Mouse (Mus musculus): ENCODE results near the gene Celf1. TPM values are rescaled to one million over a fixed set of nuclear protein-coding genes. Genes with fewer than 3 reads are reported as not detected.
"Not testable (repeated sequence)": the region's sequence is repeated elsewhere in the genome, so short reads cannot be mapped to it uniquely, and the experiment has no call there.

Gene Celf1
- polyA plus RNA-seq, 1 experiment from 2014 or later, result 98.2 TPM

DNA sequence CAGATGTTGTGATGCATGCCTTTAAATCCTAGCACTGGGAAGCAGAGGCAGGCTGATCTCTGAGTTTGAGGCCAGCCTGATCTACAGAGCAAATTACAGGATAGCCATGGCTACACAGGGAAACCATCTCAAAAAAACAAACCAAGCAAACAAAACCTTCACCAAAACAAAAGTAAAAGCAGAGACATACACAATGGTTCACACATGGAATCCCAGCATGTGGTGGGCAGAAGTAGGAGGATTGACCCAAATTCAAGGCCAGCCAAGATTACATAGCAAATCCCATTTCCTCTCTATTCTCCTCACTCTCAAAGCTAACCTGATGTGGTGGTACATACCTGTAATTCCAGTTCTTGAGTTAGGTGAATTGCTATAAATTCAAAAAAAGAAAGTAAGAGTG is 33.9 kb downstream of the Celf1 start:
- Histone ChIP-seq H3K36me3 (peaks cover 8% of the 10 kb centered on the region), H3K9ac (no peak overlapping the region), H3K4me3 (no peak overlapping the region), H3K27ac (no peak overlapping the region), H3K4me1 (replicated peaks) (peaks cover 10% of the 10 kb centered on the region; the same call in 1 of the 2 replicates), H3K4me2 (no peak overlapping the region), H3K27me3 (no peaks in the 10 kb centered on the region), H3K9me3 (replicated peaks) (no peaks in the 10 kb centered on the region)
- no peak for ATAC-seq (replicated peaks; ENCODE audit: insufficient number of reproducible peaks, insufficient read depth, low FRiP score, low read depth)

DNA sequence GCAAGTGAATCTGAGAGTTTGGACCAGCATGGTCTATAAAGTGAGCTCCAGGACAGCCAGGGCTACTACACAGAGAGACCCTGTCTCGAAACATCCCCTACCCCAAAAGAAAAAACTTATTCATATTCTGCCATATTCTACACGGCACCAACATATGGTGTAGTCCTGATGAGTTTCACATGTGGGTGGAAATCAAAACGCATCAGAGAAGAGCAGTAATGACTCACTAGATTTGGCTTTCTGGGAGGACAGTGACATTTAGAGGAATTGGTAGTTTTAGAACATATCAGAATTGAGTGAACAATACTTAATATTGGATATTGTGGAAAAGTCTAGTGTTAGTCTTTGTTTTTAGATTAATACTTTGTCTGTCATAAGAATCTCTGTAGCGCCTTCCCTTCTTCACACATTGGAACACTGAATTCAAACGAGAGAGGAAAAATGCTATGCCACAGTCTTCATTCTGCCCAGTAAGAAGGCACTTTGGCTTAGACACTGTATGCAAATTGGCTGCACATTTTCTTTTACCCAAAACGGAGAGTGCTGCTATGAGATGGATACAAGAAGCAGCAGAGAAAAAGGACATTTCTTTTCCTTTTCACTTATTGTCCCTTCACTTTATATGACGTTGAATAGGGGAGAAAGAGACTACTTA is 35.1 kb downstream of the Celf1 start:
- Histone ChIP-seq H3K9me3 (replicated peaks) (no peaks in the 10 kb centered on the region), H3K36me3 (peaks cover 8% of the 10 kb centered on the region), H3K9ac (no peak overlapping the region), H3K4me3 (no peak overlapping the region), H3K4me2 (no peak overlapping the region), H3K27me3 (no peaks in the 10 kb centered on the region), H3K27ac (no peak overlapping the region), H3K4me1 (replicated peaks) (peaks cover 8% of the 10 kb centered on the region; the same call in 1 of the 2 replicates)
- whole genome bisulfite sequencing, result 84% methylated on average over 7 of the region's 7 CpGs
- ATAC-seq (replicated peaks; ENCODE audit: insufficient number of reproducible peaks, insufficient read depth, low FRiP score, low read depth), result no peak

DNA sequence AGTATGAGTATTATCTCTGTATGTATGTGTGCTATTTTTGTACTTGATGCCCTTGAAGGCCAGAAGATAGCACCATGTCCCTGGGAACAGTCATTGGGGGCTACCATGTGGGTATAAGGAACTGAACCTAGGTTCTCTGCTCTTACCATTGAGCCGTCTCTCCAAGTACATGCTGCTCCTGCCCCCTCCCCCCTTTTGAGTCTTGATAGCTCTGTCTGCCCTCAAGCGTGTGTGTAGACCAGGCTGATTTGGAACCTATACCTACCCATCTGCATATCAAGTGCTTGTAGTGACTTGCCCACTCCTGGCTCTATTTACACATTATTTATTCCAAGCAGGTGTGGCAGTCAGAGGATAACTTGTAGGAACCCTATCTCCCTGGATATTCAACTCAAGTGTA is 36.4 kb downstream of the Celf1 start:
- no peak for ATAC-seq (replicated peaks; ENCODE audit: insufficient number of reproducible peaks, insufficient read depth, low FRiP score, low read depth)

DNA sequence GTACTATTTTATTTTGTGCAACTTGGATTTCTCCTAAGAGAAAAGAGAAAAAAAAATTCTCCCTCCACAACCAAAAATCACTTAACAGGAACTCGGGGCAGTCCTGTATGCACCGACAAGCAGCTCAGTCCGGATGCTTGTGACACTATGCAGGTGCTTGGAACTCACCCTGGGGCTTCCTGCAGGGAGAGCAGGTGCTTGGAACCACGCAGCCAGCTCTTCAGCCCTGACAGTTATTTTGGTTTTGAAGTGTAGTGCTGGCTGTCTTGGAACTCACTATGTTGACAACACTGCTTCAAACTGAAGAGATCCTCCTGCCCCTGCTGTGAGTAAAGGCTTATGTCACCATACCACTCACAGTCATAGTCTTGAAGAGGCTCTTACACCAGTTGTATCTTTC is 37.1 kb downstream of the Celf1 start:
- ATAC-seq (replicated peaks; ENCODE audit: insufficient number of reproducible peaks, insufficient read depth, low FRiP score, low read depth), result no peak
- Histone ChIP-seq H3K9ac (no peak overlapping the region), H3K27ac (no peak overlapping the region), H3K4me3 (no peak overlapping the region), H3K4me2 (no peak overlapping the region), H3K27me3 (no peaks in the 10 kb centered on the region), H3K36me3 (peaks cover 8% of the 10 kb centered on the region), H3K9me3 (replicated peaks) (no peaks in the 10 kb centered on the region), H3K4me1 (replicated peaks) (peaks cover 8% of the 10 kb centered on the region; the same call in 1 of the 2 replicates)
- 62% methylated on average over 4 of the region's 4 CpGs for WGBS

More for the DNA sequence above, 36.4 kb downstream of the Celf1 start:
- H3K9me3 ChIP-seq (replicated peaks), result no peaks in the 10 kb centered on the region
- H3K36me3 ChIP-seq, result peaks cover 8% of the 10 kb centered on the region
- 70% methylated on average over 2 of the region's 2 CpGs for WGBS
- no peak overlapping the region for H3K27ac ChIP-seq
- no peak overlapping the region for H3K4me3 ChIP-seq
- H3K9ac ChIP-seq, result no peak overlapping the region
- peaks cover 8% of the 10 kb centered on the region; the same call in 1 of the 2 replicates for H3K4me1 ChIP-seq (replicated peaks)
- no peaks in the 10 kb centered on the region for H3K27me3 ChIP-seq
- H3K4me2 ChIP-seq, result no peak overlapping the region

DNA sequence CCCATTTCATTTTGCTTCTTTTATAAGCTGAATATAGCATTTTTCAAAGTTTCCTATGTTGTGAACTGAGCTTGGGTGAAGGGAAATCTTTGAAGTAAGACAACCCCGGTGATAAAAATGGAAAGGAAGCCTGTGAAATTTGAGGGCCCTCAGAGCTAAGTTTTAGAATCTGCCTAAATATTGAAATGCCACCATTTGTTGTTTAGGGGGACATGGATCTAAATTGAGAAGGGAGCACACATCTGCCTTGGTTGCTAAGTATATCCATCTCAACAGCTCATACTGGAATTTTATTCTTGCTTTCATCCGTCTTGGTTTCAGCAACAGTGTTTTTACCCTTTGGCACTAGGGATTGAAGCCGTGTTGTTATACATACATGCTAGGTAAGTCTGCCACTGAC is 45.9 kb downstream of the Celf1 start:
- H3K9ac ChIP-seq, result no peak overlapping the region
- H3K4me1 ChIP-seq (replicated peaks), result peaks cover 6% of the 10 kb centered on the region
- no peaks in the 10 kb centered on the region for H3K36me3 ChIP-seq
- H3K27ac ChIP-seq, result no peak overlapping the region
- ATAC-seq (replicated peaks; ENCODE audit: insufficient number of reproducible peaks, insufficient read depth, low FRiP score, low read depth), result no peak
- WGBS, result 86% methylated on average over 3 of the region's 3 CpGs
- no peak overlapping the region for H3K4me3 ChIP-seq
- H3K4me2 ChIP-seq, result no peak overlapping the region
- H3K9me3 ChIP-seq (replicated peaks), result no peaks in the 10 kb centered on the region
- no peaks in the 10 kb centered on the region for H3K27me3 ChIP-seq

DNA sequence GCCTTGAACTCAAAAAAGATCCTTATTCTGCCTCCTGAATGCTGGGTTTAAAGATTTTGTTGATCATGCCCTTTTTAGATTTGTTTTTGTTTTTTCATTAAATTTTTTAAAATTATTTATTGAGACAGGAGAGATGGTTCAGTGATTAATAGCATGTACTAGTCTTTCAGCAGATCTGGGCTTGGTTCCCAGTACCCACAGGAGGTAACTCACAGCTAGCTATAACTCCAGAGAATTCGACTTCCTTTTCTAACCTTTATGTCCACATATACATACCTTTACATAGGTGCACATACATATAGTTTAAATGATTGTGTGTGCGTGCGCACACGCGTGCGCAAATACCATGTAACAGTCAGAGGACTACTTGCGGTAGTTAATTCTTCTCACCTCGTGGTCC is 68.4 kb downstream of the Celf1 start:
- WGBS, result 98% methylated on average over 8 of the region's 8 CpGs
- peaks cover 88% of the 10 kb centered on the region for H3K36me3 ChIP-seq
- no peak overlapping the region for H3K9ac ChIP-seq
- H3K27me3 ChIP-seq, result no peaks in the 10 kb centered on the region
- H3K4me1 ChIP-seq (replicated peaks), result no peaks in the 10 kb centered on the region
- H3K9me3 ChIP-seq (replicated peaks), result no peaks in the 10 kb centered on the region
- ATAC-seq (replicated peaks; ENCODE audit: insufficient number of reproducible peaks, insufficient read depth, low FRiP score, low read depth), result no peak
- no peak overlapping the region for H3K27ac ChIP-seq
- H3K4me3 ChIP-seq, result no peak overlapping the region
- no peak overlapping the region for H3K4me2 ChIP-seq

DNA sequence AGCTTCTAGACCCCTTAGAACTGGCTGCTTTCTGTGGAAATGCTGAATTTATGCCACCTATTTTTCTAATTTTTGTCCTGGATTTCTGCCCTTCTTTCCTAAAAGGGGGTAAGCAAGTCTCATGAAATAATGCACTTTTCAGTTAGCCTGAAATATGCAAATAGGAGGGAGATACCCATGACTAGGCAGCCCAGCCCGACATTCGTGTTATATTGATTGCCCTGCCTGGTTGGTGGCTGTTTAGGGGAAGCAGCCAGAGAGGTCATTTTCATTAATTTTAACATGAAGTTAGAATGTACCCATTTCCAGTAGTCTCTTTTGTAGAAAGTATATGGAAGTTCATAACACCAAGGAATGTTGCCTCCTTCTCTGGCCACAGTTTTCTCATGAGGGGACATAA is 73.7 kb downstream of the Celf1 start:
- whole genome bisulfite sequencing, result 88% methylated on average over 2 of the region's 2 CpGs
- H3K9ac ChIP-seq, result no peak overlapping the region
- ATAC-seq (replicated peaks; ENCODE audit: insufficient number of reproducible peaks, insufficient read depth, low FRiP score, low read depth), result no peak
- peaks cover 67% of the 10 kb centered on the region for H3K36me3 ChIP-seq
- no peaks in the 10 kb centered on the region for H3K4me1 ChIP-seq (replicated peaks)
- no peaks in the 10 kb centered on the region for H3K9me3 ChIP-seq (replicated peaks)
- no peak overlapping the region for H3K27ac ChIP-seq
- no peak overlapping the region for H3K4me2 ChIP-seq
- H3K4me3 ChIP-seq, result no peak overlapping the region
- no peaks in the 10 kb centered on the region for H3K27me3 ChIP-seq

DNA sequence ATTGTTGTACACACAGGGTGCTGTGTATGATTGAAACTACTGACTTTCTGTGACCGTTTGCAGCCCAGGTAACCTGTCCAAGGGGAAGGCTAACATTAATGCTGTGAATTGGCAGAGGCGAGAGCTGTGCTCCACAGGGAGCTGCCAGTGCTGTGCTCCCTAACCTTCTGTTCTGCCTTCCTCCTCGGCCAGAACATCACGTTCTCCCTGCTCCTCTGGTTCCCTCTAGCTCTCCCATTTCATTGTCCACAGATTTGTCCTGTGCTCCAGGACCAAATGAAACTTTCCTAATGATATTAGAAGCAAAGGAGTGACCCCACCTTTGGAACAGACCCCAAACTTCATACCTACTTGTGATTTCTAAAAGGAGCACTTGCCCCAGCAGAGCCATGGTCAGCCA is 75.2 kb downstream of the Celf1 start:
- no peaks in the 10 kb centered on the region for H3K27me3 ChIP-seq
- 83% methylated on average over 4 of the region's 4 CpGs for WGBS
- no peak overlapping the region for H3K4me2 ChIP-seq
- no peak overlapping the region for H3K27ac ChIP-seq
- H3K9ac ChIP-seq, result no peak overlapping the region
- no peaks in the 10 kb centered on the region for H3K9me3 ChIP-seq (replicated peaks)
- peaks cover 61% of the 10 kb centered on the region for H3K36me3 ChIP-seq
- no peak for ATAC-seq (replicated peaks; ENCODE audit: insufficient number of reproducible peaks, insufficient read depth, low FRiP score, low read depth)
- H3K4me3 ChIP-seq, result no peak overlapping the region
- H3K4me1 ChIP-seq (replicated peaks), result no peaks in the 10 kb centered on the region

DNA sequence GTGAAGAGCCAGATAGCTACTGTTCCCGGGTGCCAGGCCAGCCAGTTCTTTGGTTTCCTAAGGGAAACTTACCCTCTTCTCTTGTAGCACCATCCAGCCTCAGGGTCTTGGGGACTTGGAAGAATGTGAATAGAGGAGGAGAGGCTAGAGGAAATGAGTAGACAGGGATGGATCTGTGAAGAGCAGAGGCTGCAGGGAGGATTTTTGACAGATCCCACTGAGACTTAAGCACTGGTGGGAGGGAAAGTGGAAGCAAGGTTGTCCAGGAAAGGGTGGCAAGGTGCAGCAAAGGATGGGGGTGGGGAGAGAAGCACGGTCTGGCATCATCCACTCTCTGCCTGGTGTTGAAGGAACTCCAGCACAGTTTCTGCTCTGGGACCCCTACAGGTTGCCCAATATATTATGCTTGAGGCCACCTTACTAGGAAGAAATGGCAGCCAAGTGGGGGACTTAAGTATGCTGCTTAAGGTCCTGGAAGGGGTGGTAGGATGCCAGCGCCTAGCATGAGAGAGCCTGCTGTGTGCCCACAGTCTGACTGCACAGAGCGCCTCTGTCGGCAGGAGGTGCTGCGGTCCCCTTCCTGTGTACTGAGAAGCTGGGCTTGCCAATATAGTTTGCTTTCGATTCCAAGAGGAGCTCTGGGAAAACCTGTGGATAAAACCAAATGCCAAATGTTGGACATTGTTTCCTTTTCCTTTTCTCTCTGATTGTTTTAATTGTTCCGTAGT is 78.0 kb downstream of the Celf1 start:
- Histone ChIP-seq H3K4me1 (replicated peaks) (no peaks in the 10 kb centered on the region), H3K36me3 (peaks cover 39% of the 10 kb centered on the region), H3K27ac (no peak overlapping the region), H3K9me3 (replicated peaks) (no peaks in the 10 kb centered on the region), H3K4me2 (no peak overlapping the region), H3K4me3 (no peak overlapping the region), H3K27me3 (no peaks in the 10 kb centered on the region), H3K9ac (no peak overlapping the region)
- 81% methylated on average over 8 of the region's 8 CpGs for WGBS
- ATAC-seq (replicated peaks; ENCODE audit: insufficient number of reproducible peaks, insufficient read depth, low FRiP score, low read depth), result no peak

DNA sequence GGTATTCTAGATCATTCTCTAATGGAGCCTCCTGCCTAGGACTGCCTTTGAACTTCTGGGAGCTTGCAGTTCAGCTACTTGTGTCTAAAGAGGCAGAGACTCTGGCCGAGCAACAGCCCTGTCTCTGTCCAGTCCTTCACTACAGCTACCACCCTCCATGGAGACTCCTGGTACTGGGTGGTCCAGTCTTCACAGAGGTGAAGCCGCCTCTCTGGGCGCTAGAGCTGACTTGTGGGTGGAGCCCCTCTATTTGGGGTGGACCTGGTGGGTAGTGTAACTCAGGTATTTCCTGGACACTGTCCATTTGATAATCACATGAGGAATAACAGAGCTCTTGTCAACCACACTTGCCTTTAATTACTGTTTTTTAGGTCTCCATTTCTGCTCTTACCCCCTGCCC is 79.7 kb downstream of the Celf1 start:
- Histone ChIP-seq H3K27ac (no peak overlapping the region), H3K4me3 (no peak overlapping the region), H3K36me3 (peaks cover 23% of the 10 kb centered on the region), H3K4me2 (no peak overlapping the region), H3K4me1 (replicated peaks) (0 out of 2 replicates have a peak, but pooled peaks cover 3% of the 10 kb centered on the region), H3K9me3 (replicated peaks) (no peaks in the 10 kb centered on the region), H3K9ac (no peak overlapping the region), H3K27me3 (no peaks in the 10 kb centered on the region)
- ATAC-seq (replicated peaks; ENCODE audit: insufficient number of reproducible peaks, insufficient read depth, low FRiP score, low read depth), result no peak
- WGBS, result 88% methylated on average over 3 of the region's 3 CpGs

DNA sequence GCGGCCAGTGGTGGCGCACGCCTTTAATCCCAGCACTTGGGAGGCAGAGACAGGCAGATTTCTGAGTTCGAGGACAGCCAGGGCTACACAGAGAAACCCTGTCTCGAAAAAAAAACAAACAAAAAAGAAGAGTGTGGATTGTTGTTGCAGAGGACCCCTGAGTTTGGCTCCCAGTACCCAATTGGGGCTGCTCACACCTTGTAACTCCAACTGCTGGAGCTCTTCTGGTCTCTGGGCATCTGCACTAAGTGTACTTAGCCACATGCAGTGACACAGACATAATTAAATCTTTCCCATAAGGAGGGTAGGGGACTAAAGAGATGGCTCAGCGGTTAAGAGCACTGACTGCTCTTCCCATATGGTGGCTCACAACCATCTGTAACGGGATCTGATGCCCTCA is 82.1 kb downstream of the Celf1 start:
- not testable (repeated sequence) for H3K4me1 ChIP-seq (replicated peaks); H3K4me3 ChIP-seq; H3K9me3 ChIP-seq (replicated peaks); H3K9ac ChIP-seq; H3K27ac ChIP-seq; H3K4me2 ChIP-seq; H3K27me3 ChIP-seq; ATAC-seq (replicated peaks; ENCODE audit: insufficient number of reproducible peaks, insufficient read depth, low FRiP score, low read depth)
- H3K36me3 ChIP-seq, result peaks cover 17% of the 10 kb centered on the region
- 94% methylated on average over 7 of the region's 7 CpGs for WGBS

DNA sequence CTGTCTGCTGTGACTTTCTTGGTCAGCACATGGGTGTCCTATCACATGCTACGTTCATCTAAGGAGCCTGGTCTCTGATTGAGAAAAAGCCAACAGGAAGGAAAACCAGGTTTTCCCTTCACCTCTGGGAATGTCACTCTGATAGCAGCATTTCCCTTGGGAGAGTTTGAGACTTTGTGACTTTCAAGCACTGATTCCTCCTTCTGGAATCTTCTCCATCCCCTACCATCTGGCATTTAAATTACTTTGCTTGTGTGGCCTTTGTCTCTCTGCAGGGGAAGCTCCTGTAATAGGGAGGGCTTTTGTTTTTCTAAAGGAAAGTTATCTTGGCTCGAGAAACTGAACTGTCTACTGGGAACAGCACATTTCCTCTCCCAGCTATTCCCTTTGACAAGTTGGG is 82.9 kb downstream of the Celf1 start:
- ATAC-seq (replicated peaks; ENCODE audit: insufficient number of reproducible peaks, insufficient read depth, low FRiP score, low read depth), result no peak
- Histone ChIP-seq H3K9ac (no peak overlapping the region), H3K4me1 (replicated peaks) (0 out of 2 replicates have a peak, but pooled peaks cover 3% of the 10 kb centered on the region), H3K27me3 (no peaks in the 10 kb centered on the region), H3K27ac (peak overlapping the region; percentile 17; the same call in 1 of the 2 replicates), H3K36me3 (peaks cover 12% of the 10 kb centered on the region), H3K9me3 (replicated peaks) (no peaks in the 10 kb centered on the region), H3K4me3 (no peak overlapping the region), H3K4me2 (no peak overlapping the region)
- WGBS, result 53% methylated on average over 2 of the region's 2 CpGs
